Mouse (Mus musculus) midbrain, embryonic 11.5 days (tissue): ENCODE data around the gene Gpr179. TPM values are rescaled to one million over a fixed set of nuclear protein-coding genes. Genes with fewer than 3 reads are reported as not detected.
"Not testable (repeated sequence)": the region's sequence is repeated elsewhere in the genome, so short reads cannot be mapped to it uniquely, and the experiment has no call there.

ENCODE experiments used
- ATAC-seq: fragments of 200-750 bp; cut with Nextera tagmentation; 2 replicates; pipeline ENCODE4 v1.8.0; 2017; ENCODE audit warnings: moderate TSS enrichment, moderate library complexity; ENCODE audit not compliant: low FRiP score
- DNase-seq: peaks from one replicate; pipeline ENCODE4 v3.0.0; 2015; ENCODE audit warnings: low spot score; ENCODE audit errors: missing footprints
- H3K27ac ChIP-seq: fragments of 300-500 bp; sonication (generic); 2 replicates; pipeline ENCODE4 v1.5.1; 2014; ENCODE audit warnings: low read depth, low read length
- H3K27me3 ChIP-seq: fragments of 300-500 bp; sonication (generic); 2 replicates; pipeline ENCODE4 v1.6.1; 2014; ENCODE audit warnings: mild to moderate bottlenecking, low read length, moderate library complexity, mixed read lengths; ENCODE audit not compliant: control insufficient read depth, insufficient read depth
- H3K36me3 ChIP-seq: fragments of 300-500 bp; sonication (generic); 2 replicates; pipeline ENCODE4 v1.6.1; 2014; ENCODE audit warnings: mild to moderate bottlenecking, low read length, moderate library complexity, mixed read lengths; ENCODE audit not compliant: control insufficient read depth, insufficient read depth
- H3K4me1 ChIP-seq: fragments of 300-500 bp; sonication (generic); 2 replicates; pipeline ENCODE4 v1.6.1; 2014; ENCODE audit warnings: low read length; ENCODE audit not compliant: control insufficient read depth, insufficient read depth
- H3K4me2 ChIP-seq: fragments of 300-500 bp; sonication (generic); 2 replicates; pipeline ENCODE4 v1.6.1; 2014; ENCODE audit warnings: mild to moderate bottlenecking, moderate library complexity
- H3K4me3 ChIP-seq: fragments of 300-500 bp; sonication (generic); 2 replicates; pipeline ENCODE4 v1.5.1; 2014; ENCODE audit warnings: low read depth, low read length
- H3K9ac ChIP-seq: fragments of 300-500 bp; sonication (generic); 2 replicates; pipeline ENCODE4 v1.6.1; 2014; ENCODE audit warnings: low read length
- H3K9me3 ChIP-seq: fragments of 300-500 bp; sonication (generic); 2 replicates; pipeline ENCODE4 v1.6.1; 2016; ENCODE audit warnings: low read length; ENCODE audit not compliant: control insufficient read depth
- WGBS: fragments of 180-500 bp; shearing (Covaris S2); extraction: QIAGEN DNeasy Blood & Tissue Kit; methylation state at CpG from one replicate; pipeline ENCODE4 v1.1.7; 2014; 5-methylcytosine and 5-hydroxymethylcytosine counted together
- polyA plus RNA-seq: library from polyadenylated mRNA; unstranded; fragments of >200 nt; fragmentation: Nextera tagmentation; extraction: Ambion mirVana; gene quantifications from 2 replicates; pipeline ENCODE4 v1.2.1, GENCODE M21; 2014

The Gpr179 gene
- polyA plus RNA-seq, 1 experiment from 2014 or later: not detected

- WGBS: 74% methylated on average over 1 of the region's 1 CpGs
- Histone ChIP-seq H3K4me3 (no peak overlapping the region), H3K9me3 (no peaks in the 10 kb centered on the region), H3K4me2 (no peak overlapping the region), H3K4me1 (no peaks in the 10 kb centered on the region), H3K36me3 (peaks cover 3% of the 10 kb centered on the region; the same call in 1 of the 2 replicates), H3K27me3 (no peaks in the 10 kb centered on the region), H3K27ac (no peak overlapping the region), H3K9ac (no peak overlapping the region)
- peak; percentile 51 for DNase-seq
- ATAC-seq: no peak
Observed at GRCm38 (mm10) chr11:97333896-97334295, 18.0 kb downstream of the Gpr179 start.

- Histone ChIP-seq H3K4me3 (no peak overlapping the region), H3K9ac (no peak overlapping the region), H3K4me1 (no peaks in the 10 kb centered on the region), H3K27me3 (no peaks in the 10 kb centered on the region), H3K9me3 (no peaks in the 10 kb centered on the region), H3K4me2 (no peak overlapping the region), H3K36me3 (peaks cover 3% of the 10 kb centered on the region; the same call in 1 of the 2 replicates), H3K27ac (no peak overlapping the region)
- DNase-seq (no peak), ATAC-seq (no peak)
- 57% methylated on average over 9 of the region's 9 CpGs for WGBS
Observed at GRCm38 (mm10) chr11:97333044-97333443, 18.8 kb downstream of the Gpr179 start.

DNA sequence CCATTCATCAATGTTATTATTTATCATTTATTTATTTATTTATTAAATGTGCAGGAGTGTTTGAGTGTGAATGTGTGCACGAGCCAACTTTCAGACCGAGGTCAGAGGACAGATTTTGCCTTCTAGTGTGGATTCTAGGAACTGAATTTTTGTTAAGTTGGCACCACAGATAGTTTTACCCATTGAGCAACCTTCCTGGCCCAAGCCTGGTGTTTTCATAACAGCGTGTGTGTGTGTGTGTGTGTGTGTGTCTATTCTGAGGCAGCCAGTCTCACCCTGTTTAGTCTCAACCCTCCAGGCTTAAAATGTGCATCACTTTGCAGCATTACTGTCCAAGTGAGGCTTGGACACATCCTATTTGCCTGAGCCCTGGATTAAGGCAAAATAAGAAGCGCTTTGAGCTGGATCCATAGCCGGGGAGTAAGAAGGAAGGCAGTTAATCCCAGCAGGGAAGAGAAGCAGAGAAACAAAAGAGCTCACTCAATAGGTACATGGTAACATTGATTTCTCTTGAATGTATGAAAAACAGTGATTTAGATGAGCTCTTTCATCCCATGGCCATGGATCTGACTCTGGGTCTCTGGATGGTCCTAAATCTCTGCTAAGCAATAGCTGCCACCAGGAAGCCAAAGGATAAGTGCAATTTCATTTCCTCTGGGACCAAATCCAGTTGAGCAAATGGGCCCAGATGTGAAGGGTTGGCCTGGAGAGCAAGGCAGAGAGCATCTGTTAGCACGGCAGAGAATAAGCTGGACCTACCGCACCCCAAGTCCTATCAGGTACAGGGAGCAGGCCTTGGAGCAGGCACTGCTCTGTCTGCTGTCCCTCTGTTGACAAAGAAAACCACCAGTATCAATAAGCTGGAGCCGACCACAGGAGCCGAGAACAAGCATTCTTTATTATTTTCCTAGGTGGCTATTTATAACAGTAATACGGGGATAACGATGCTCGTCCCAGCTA lies 20.4 kb downstream of the Gpr179 start:
- H3K36me3 ChIP-seq: peaks cover 5% of the 10 kb centered on the region; the same call in 1 of the 2 replicates
- no peak overlapping the region for H3K4me2 ChIP-seq
- H3K27me3 ChIP-seq: no peaks in the 10 kb centered on the region
- ATAC-seq (no peak), DNase-seq (no peak)
- no peak overlapping the region for H3K9ac ChIP-seq
- no peaks in the 10 kb centered on the region for H3K4me1 ChIP-seq
- no peak overlapping the region for H3K4me3 ChIP-seq
- H3K27ac ChIP-seq: no peak overlapping the region
- H3K9me3 ChIP-seq: no peaks in the 10 kb centered on the region
- 80% methylated on average over 12 of the region's 12 CpGs for WGBS

GRCm38 (mm10) chr11:97330315-97330714 lies 21.6 kb downstream of the Gpr179 start:
- Histone ChIP-seq H3K9me3 (no peaks in the 10 kb centered on the region), H3K4me1 (no peaks in the 10 kb centered on the region), H3K4me2 (no peak overlapping the region), H3K27ac (no peak overlapping the region), H3K4me3 (no peak overlapping the region), H3K36me3 (peaks cover 7% of the 10 kb centered on the region; the same call in 1 of the 2 replicates), H3K27me3 (no peaks in the 10 kb centered on the region), H3K9ac (no peak overlapping the region)
- no peak for ATAC-seq
- no peak for DNase-seq
- 91% methylated on average over 1 of the region's 1 CpGs for WGBS

GRCm38 (mm10) chr11:97328148-97328547 lies 23.7 kb downstream of the Gpr179 start:
- DNase-seq (peak; percentile 98), ATAC-seq (no peak)
- no peaks in the 10 kb centered on the region for H3K27me3 ChIP-seq
- H3K9me3 ChIP-seq: no peaks in the 10 kb centered on the region
- no peak overlapping the region for H3K4me2 ChIP-seq
- no peak overlapping the region for H3K4me3 ChIP-seq
- no peaks in the 10 kb centered on the region for H3K4me1 ChIP-seq
- no peak overlapping the region for H3K9ac ChIP-seq
- WGBS: 32% methylated on average over 9 of the region's 9 CpGs
- no peak overlapping the region for H3K27ac ChIP-seq
- peaks cover 12% of the 10 kb centered on the region; the same call in 1 of the 2 replicates for H3K36me3 ChIP-seq

- no peak for ATAC-seq
Observed at GRCm38 (mm10) chr11:97325224-97325623, 26.7 kb downstream of the Gpr179 start.

DNA sequence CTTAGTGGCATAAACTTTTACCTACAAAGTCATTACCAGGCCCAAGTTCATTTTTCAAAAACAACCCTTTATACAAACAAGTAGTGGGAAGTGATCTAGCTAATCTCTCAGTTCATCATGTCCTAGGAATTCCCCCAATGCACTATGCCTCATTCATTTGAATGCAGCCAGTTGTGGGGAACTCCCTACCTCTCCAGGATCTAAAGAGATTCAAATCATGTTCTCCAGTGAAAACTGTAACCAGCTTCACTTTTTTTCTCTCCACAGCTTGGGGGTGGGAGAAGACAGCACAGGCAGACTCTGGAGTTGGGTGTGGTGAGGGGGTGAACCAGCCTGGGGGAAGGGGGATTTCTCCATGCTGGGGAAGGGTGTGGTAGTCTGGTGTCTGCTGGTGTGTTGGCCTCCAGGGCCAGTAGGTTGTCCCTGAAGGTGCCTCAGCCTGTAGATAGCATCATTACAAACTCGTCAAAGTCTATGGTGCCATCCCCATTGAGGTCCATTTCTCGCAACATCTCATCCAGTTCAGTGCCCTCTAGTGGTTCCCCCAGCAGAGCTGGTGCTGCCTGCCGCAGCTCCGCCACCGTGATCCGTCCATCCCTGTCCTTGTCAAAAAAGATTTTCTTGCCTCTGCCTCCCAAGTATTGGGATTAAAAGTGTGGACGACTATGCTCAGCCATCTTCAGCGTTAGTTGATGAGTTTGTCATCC lies 29.8 kb downstream of the Gpr179 start:
- H3K9me3 ChIP-seq, H3K4me1 ChIP-seq, H3K36me3 ChIP-seq, H3K4me3 ChIP-seq, H3K27me3 ChIP-seq, H3K27ac ChIP-seq, H3K4me2 ChIP-seq, DNase-seq, H3K9ac ChIP-seq, ATAC-seq: not testable (repeated sequence)
- 86% methylated on average over 8 of the region's 8 CpGs for WGBS

More at GRCm38 (mm10) chr11:97325224-97325623, 26.7 kb downstream of the Gpr179 start:
- Histone ChIP-seq H3K9ac (no peak overlapping the region), H3K36me3 (peaks cover 12% of the 10 kb centered on the region; the same call in 1 of the 2 replicates), H3K27me3 (no peaks in the 10 kb centered on the region), H3K4me2 (no peak overlapping the region), H3K4me3 (no peak overlapping the region), H3K9me3 (no peaks in the 10 kb centered on the region), H3K27ac (no peak overlapping the region), H3K4me1 (no peaks in the 10 kb centered on the region)
- DNase-seq: no peak
- 84% methylated on average over 1 of the region's 1 CpGs for WGBS

DNA sequence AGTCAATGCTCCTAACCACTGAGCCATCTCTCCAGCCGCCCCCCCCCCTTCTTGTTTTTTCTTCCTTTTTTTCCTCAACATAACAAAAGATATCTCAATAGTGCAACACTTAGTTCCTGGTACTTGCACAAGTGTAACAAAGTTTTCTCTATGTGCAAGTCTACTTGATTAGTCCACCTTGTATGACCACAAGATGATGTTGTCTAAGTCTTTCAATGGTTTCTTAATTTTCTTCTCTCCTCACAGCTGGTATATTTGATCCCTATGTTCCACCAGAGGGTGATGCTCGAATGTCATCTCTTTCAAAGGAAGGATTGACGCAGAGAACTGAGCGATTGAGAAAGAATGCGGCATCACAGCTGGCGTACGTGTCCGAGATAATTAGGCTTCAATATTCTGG lies 30.7 kb downstream of the Gpr179 start:
- Histone ChIP-seq H3K9ac (no peak overlapping the region), H3K4me2 (no peak overlapping the region), H3K27me3 (no peaks in the 10 kb centered on the region), H3K9me3 (no peaks in the 10 kb centered on the region), H3K27ac (no peak overlapping the region), H3K4me1 (peaks cover 5% of the 10 kb centered on the region; the same call in 1 of the 2 replicates), H3K36me3 (peaks cover 5% of the 10 kb centered on the region; the same call in 1 of the 2 replicates), H3K4me3 (no peak overlapping the region)
- ATAC-seq (no peak), DNase-seq (no peak)
- WGBS: 95% methylated on average over 8 of the region's 8 CpGs
